Mouse (Mus musculus): ENCODE results near the gene Gm42688.
A peak's percentile ranks its signal among the peaks of the same experiment; 100 is the strongest.

Gm42688 gene

GRCm38 (mm10) chr6:83117616-83118015 lies 16.2 kb downstream of the Gm42688 start:
- DNase-seq (ENCODE audit: low spot score), result no peak

- no peak for DNase-seq (ENCODE audit: low spot score)
Measured at GRCm38 (mm10) chr6:83118369-83118768, 17.0 kb downstream of the Gm42688 start.

- no peak for DNase-seq (ENCODE audit: low spot score)
Measured at GRCm38 (mm10) chr6:83118825-83119733, 17.7 kb downstream of the Gm42688 start.

GRCm38 (mm10) chr6:83119734-83120051 lies 18.3 kb downstream of the Gm42688 start:
- DNase-seq (ENCODE audit: low spot score), result no peak

GRCm38 (mm10) chr6:83120930-83121862 lies 19.8 kb downstream of the Gm42688 start, which contains the start of gene Wbp1:
Gene Wbp1 (minus strand): TSS chr6:83121559.
- peak; percentile 97 for DNase-seq (ENCODE audit: low spot score)

GRCm38 (mm10) chr6:83121863-83122710 lies 20.7 kb downstream of the Gm42688 start:
- DNase-seq (ENCODE audit: low spot score), result peak; percentile 51

- DNase-seq (ENCODE audit: low spot score), result no peak
Measured at GRCm38 (mm10) chr6:83122961-83123360, 21.5 kb downstream of the Gm42688 start.

- DNase-seq (ENCODE audit: low spot score), result peak; percentile 92
Measured at GRCm38 (mm10) chr6:83124851-83125312, 23.5 kb downstream of the Gm42688 start.

GRCm38 (mm10) chr6:83125331-83125730 lies 23.9 kb downstream of the Gm42688 start, which contains the start of gene Ino80b:
Gene Ino80b (minus strand): TSS chr6:83125431.
- no peak for DNase-seq (ENCODE audit: low spot score)

GRCm38 (mm10) chr6:83127419-83127818 lies 26.0 kb downstream of the Gm42688 start:
- DNase-seq (ENCODE audit: low spot score), result no peak

- DNase-seq (ENCODE audit: low spot score), result no peak
Measured at GRCm38 (mm10) chr6:83131469-83132034, 30.1 kb downstream of the Gm42688 start.

- DNase-seq (ENCODE audit: low spot score), result no peak
Measured at GRCm38 (mm10) chr6:83132176-83132919, 30.9 kb downstream of the Gm42688 start.

- no peak for DNase-seq (ENCODE audit: low spot score)
Measured at GRCm38 (mm10) chr6:83134226-83134625, 32.8 kb downstream of the Gm42688 start.

GRCm38 (mm10) chr6:83134951-83135513 lies 33.6 kb downstream of the Gm42688 start, which contains the start of gene Rtkn:
Gene Rtkn (plus strand): TSS chr6:83135463.
- DNase-seq (ENCODE audit: low spot score), result no peak

GRCm38 (mm10) chr6:83135571-83136161 lies 34.2 kb downstream of the Gm42688 start:
- peak; percentile 42 for DNase-seq (ENCODE audit: low spot score)

GRCm38 (mm10) chr6:83136291-83136880 lies 35.0 kb downstream of the Gm42688 start:
- no peak for DNase-seq (ENCODE audit: low spot score)

GRCm38 (mm10) chr6:83136881-83137575 lies 35.6 kb downstream of the Gm42688 start:
- DNase-seq (ENCODE audit: low spot score), result peak; percentile 91

- DNase-seq (ENCODE audit: low spot score), result peak; percentile 93
Measured at GRCm38 (mm10) chr6:83137576-83137950, 36.1 kb downstream of the Gm42688 start.

- peak; percentile 84 for DNase-seq (ENCODE audit: low spot score)
Measured at GRCm38 (mm10) chr6:83138056-83138455, 36.6 kb downstream of the Gm42688 start.
